Mouse (Mus musculus): ENCODE data around the gene Fndc3b. TPM values are rescaled to one million over a fixed set of nuclear protein-coding genes. Genes with fewer than 3 reads are reported as not detected.

The Fndc3b gene
- polyA plus RNA-seq, 1 experiment = 14.2 TPM

DNA sequence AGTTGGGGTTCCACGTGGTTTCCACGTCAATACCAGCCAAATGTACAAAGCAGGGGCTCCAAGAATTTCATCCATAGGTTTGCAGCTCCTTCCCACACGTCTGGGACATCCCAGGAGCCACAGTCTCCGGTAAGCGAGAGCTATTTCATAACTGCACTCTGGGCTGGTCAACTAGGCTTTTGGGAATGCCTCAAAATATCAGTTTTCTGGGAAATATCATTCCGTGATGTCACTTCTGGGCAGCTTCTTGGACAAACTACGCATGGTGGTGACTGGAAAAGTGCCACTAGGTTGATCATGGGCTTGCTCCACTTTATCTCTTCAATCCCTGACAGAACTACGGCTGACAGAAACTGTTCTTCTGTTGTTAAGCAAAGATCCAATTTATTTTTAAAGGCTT, 217.0 kb downstream of the Fndc3b start:
- TF ChIP-seq POLR2A (IDR thresholded peaks at IDR 0.05; ENCODE audit: low read depth, low read length) (no peak), CTCF (conservative IDR thresholded peaks at IDR 0.05; ENCODE audit: insufficient read depth, insufficient read length, low read depth, low read length) (no peak)
- Histone ChIP-seq H3K4me3 (ENCODE audit: insufficient read depth, low read depth, low read length) (no peak overlapping the region), H3K27me3 (replicated peaks; ENCODE audit: control insufficient read depth, insufficient read depth, low read length) (no peaks in the 10 kb centered on the region), H3K4me1 (ENCODE audit: control insufficient read depth, insufficient read depth, low read length) (peaks cover 12% of the 10 kb centered on the region; the same call in 1 of the 2 replicates), H3K36me3 (ENCODE audit: control insufficient read depth, insufficient read depth, low read length) (no peaks in the 10 kb centered on the region), H3K27ac (ENCODE audit: insufficient read depth, low read depth, low read length) (no peak overlapping the region)
- WGBS = 94% methylated on average over 8 of the region's 8 CpGs
- DNase-seq = no peak

- 24% methylated on average over 6 of the region's 6 CpGs for WGBS
- no peaks in the 10 kb centered on the region for H3K27me3 ChIP-seq (replicated peaks; ENCODE audit: control insufficient read depth, insufficient read depth, low read length)
Measured at GRCm38 (mm10) chr3:27491821-27492220, 219.3 kb downstream of the Fndc3b start.

DNA sequence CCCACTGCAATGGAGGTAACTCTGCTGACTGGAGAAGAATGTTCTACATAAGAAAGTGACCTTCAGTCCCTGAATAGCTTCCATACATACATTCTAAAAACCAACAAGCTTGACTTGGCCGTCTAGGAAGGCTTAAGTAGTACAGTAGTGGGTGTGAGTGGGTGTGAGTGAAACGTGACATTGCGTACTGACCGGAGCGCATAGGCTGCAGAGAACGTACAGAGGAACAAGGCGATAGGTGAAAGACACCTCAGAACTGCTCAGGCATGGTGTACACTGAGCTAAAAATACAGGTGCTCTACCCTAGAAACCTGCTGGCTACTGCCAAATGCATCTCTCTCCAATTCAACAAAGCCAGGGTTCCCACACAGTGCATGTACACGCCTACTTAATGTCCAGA, 219.7 kb downstream of the Fndc3b start:
- 60% methylated on average over 8 of the region's 8 CpGs for WGBS
- Histone ChIP-seq H3K27me3 (replicated peaks; ENCODE audit: control insufficient read depth, insufficient read depth, low read length) (no peaks in the 10 kb centered on the region), H3K4me1 (ENCODE audit: control insufficient read depth, insufficient read depth, low read length) (peaks cover 12% of the 10 kb centered on the region; the same call in 1 of the 2 replicates), H3K27ac (ENCODE audit: insufficient read depth, low read depth, low read length) (peak overlapping the region; percentile 40), H3K36me3 (ENCODE audit: control insufficient read depth, insufficient read depth, low read length) (no peaks in the 10 kb centered on the region), H3K4me3 (ENCODE audit: insufficient read depth, low read depth, low read length) (no peak overlapping the region)
- no peak for TF ChIP-seq POLR2A (IDR thresholded peaks at IDR 0.05; ENCODE audit: low read depth, low read length)
- no peak for TF ChIP-seq CTCF (conservative IDR thresholded peaks at IDR 0.05; ENCODE audit: insufficient read depth, insufficient read length, low read depth, low read length)
- no peak for DNase-seq

More at GRCm38 (mm10) chr3:27491821-27492220, 219.3 kb downstream of the Fndc3b start:
- TF ChIP-seq CTCF (conservative IDR thresholded peaks at IDR 0.05; ENCODE audit: insufficient read depth, insufficient read length, low read depth, low read length) (no peak), POLR2A (IDR thresholded peaks at IDR 0.05; ENCODE audit: low read depth, low read length) (no peak)
- H3K27ac ChIP-seq (ENCODE audit: insufficient read depth, low read depth, low read length) = peak overlapping the region; percentile 40
- no peak overlapping the region for H3K4me3 ChIP-seq (ENCODE audit: insufficient read depth, low read depth, low read length)
- H3K4me1 ChIP-seq (ENCODE audit: control insufficient read depth, insufficient read depth, low read length) = peaks cover 12% of the 10 kb centered on the region; the same call in 1 of the 2 replicates
- DNase-seq = peak; percentile 94
- no peaks in the 10 kb centered on the region for H3K36me3 ChIP-seq (ENCODE audit: control insufficient read depth, insufficient read depth, low read length)

DNA sequence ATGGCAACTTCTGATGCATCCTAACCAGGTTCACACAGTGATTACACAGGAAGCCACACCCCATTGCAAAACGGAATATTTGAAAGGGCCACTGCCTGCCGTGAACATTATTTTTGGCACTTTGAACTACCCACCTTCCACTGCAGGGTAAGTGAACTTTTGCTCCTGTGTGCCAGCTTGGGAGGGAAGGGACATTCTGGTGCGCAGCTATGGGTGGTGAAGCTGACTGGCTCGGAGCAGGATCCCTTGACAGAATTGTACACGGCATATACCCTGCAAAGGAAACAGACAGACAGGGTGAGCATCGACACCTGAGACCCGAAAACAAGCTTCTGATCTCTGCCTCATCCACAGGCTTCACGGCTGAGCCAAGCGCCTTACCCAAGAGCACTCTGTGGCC, 220.2 kb downstream of the Fndc3b start:
- Histone ChIP-seq H3K4me3 (ENCODE audit: insufficient read depth, low read depth, low read length) (no peak overlapping the region), H3K36me3 (ENCODE audit: control insufficient read depth, insufficient read depth, low read length) (no peaks in the 10 kb centered on the region), H3K27ac (ENCODE audit: insufficient read depth, low read depth, low read length) (peak overlapping the region; percentile 40; the same call in 1 of the 2 replicates), H3K4me1 (ENCODE audit: control insufficient read depth, insufficient read depth, low read length) (peaks cover 12% of the 10 kb centered on the region; the same call in 1 of the 2 replicates), H3K27me3 (replicated peaks; ENCODE audit: control insufficient read depth, insufficient read depth, low read length) (no peaks in the 10 kb centered on the region)
- DNase-seq = peak; percentile 80
- 37% methylated on average over 9 of the region's 9 CpGs for WGBS
- TF ChIP-seq POLR2A (IDR thresholded peaks at IDR 0.05; ENCODE audit: low read depth, low read length) = no peak
- TF ChIP-seq CTCF (conservative IDR thresholded peaks at IDR 0.05; ENCODE audit: insufficient read depth, insufficient read length, low read depth, low read length) = no peak

GRCm38 (mm10) chr3:27489550-27489949, 221.6 kb downstream of the Fndc3b start:
- Histone ChIP-seq H3K4me1 (ENCODE audit: control insufficient read depth, insufficient read depth, low read length) (peaks cover 12% of the 10 kb centered on the region; the same call in 1 of the 2 replicates), H3K27me3 (replicated peaks; ENCODE audit: control insufficient read depth, insufficient read depth, low read length) (no peaks in the 10 kb centered on the region), H3K4me3 (ENCODE audit: insufficient read depth, low read depth, low read length) (no peak overlapping the region), H3K36me3 (ENCODE audit: control insufficient read depth, insufficient read depth, low read length) (no peaks in the 10 kb centered on the region), H3K27ac (ENCODE audit: insufficient read depth, low read depth, low read length) (no peak overlapping the region)
- WGBS = 70% methylated on average over 6 of the region's 6 CpGs
- no peak for DNase-seq
- no peak for TF ChIP-seq POLR2A (IDR thresholded peaks at IDR 0.05; ENCODE audit: low read depth, low read length)
- no peak for TF ChIP-seq CTCF (conservative IDR thresholded peaks at IDR 0.05; ENCODE audit: insufficient read depth, insufficient read length, low read depth, low read length)

DNA sequence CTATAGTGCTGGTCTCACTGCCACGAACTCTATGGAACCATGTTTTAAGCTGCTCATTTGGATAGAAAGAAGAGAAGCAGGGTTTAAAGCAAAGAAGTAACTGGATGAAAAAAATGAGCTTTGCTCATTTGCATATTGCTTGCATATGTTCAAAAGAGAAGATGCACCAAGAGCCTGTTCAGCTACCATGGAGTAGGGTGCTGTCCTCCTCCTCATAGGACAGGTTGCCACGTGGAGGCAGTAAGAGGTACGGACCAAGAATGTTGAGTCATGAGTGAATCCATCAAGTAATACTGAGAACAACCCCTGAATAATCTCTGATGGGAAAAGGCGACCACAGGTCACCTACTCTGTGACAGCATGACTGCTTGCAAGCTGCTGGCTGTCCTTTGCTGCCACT, 226.0 kb downstream of the Fndc3b start:
- no peaks in the 10 kb centered on the region; the same call in 1 of the 2 replicates for H3K4me1 ChIP-seq (ENCODE audit: control insufficient read depth, insufficient read depth, low read length)
- no peaks in the 10 kb centered on the region for H3K36me3 ChIP-seq (ENCODE audit: control insufficient read depth, insufficient read depth, low read length)
- H3K27ac ChIP-seq (ENCODE audit: insufficient read depth, low read depth, low read length) = no peak overlapping the region
- DNase-seq = no peak
- TF ChIP-seq POLR2A (IDR thresholded peaks at IDR 0.05; ENCODE audit: low read depth, low read length) = no peak
- TF ChIP-seq CTCF (conservative IDR thresholded peaks at IDR 0.05; ENCODE audit: insufficient read depth, insufficient read length, low read depth, low read length) = no peak
- H3K27me3 ChIP-seq (replicated peaks; ENCODE audit: control insufficient read depth, insufficient read depth, low read length) = no peaks in the 10 kb centered on the region
- 86% methylated on average over 4 of the region's 4 CpGs for WGBS
- H3K4me3 ChIP-seq (ENCODE audit: insufficient read depth, low read depth, low read length) = no peak overlapping the region

GRCm38 (mm10) chr3:27484698-27485097, 226.4 kb downstream of the Fndc3b start:
- no peaks in the 10 kb centered on the region for H3K4me1 ChIP-seq (ENCODE audit: control insufficient read depth, insufficient read depth, low read length)
- TF ChIP-seq POLR2A (IDR thresholded peaks at IDR 0.05; ENCODE audit: low read depth, low read length) (no peak), CTCF (conservative IDR thresholded peaks at IDR 0.05; ENCODE audit: insufficient read depth, insufficient read length, low read depth, low read length) (no peak)
- DNase-seq = peak; percentile 55
- H3K36me3 ChIP-seq (ENCODE audit: control insufficient read depth, insufficient read depth, low read length) = no peaks in the 10 kb centered on the region
- 37% methylated on average over 3 of the region's 3 CpGs for WGBS
- H3K4me3 ChIP-seq (ENCODE audit: insufficient read depth, low read depth, low read length) = no peak overlapping the region
- 0 out of 2 replicates have a peak overlapping the region, but pooled peaks have one; percentile 19 for H3K27ac ChIP-seq (ENCODE audit: insufficient read depth, low read depth, low read length)
- no peaks in the 10 kb centered on the region for H3K27me3 ChIP-seq (replicated peaks; ENCODE audit: control insufficient read depth, insufficient read depth, low read length)

Measured in kidney, adult 2 months (tissue).